Mouse (Mus musculus) forebrain, embryonic 10.5 days (tissue): ENCODE measurements around the gene Gnaz. TPM values are rescaled to one million over a fixed set of nuclear protein-coding genes. Genes with fewer than 3 reads are reported as not detected.
A peak's percentile ranks its signal among the peaks of the same experiment; 100 is the strongest.

ENCODE experiments used
- DNase-seq: peaks from one replicate; pipeline ENCODE4 v3.0.0-alpha.2; 2017; ENCODE audit warnings: low spot score; ENCODE audit errors: extremely low spot score
- H3K27ac ChIP-seq: fragments of 300-500 bp; sonication (generic); 2 replicates; pipeline ENCODE4 v1.5.1; 2016; ENCODE audit warnings: mild to moderate bottlenecking
- H3K27me3 ChIP-seq: fragments of 300-500 bp; sonication (generic); 2 replicates; pipeline ENCODE4 v1.6.1; 2016; ENCODE audit warnings: mild to moderate bottlenecking; ENCODE audit not compliant: poor library complexity, severe bottlenecking
- H3K36me3 ChIP-seq: fragments of 300-500 bp; sonication (generic); replicated peaks from 2 replicates; pipeline ENCODE4 v1.6.1; 2016; ENCODE audit warnings: mild to moderate bottlenecking, moderate library complexity
- H3K4me1 ChIP-seq: fragments of 300-500 bp; sonication (generic); 2 replicates; pipeline ENCODE4 v1.6.1; 2016
- H3K4me3 ChIP-seq: fragments of 300-500 bp; sonication (generic); 2 replicates; pipeline ENCODE4 v1.5.1; 2016; ENCODE audit warnings: mild to moderate bottlenecking, moderate library complexity
- H3K9me3 ChIP-seq: fragments of 300-500 bp; sonication (generic); 2 replicates; pipeline ENCODE4 v1.6.1; 2016; ENCODE audit warnings: mild to moderate bottlenecking, moderate library complexity
- WGBS: fragments of 180-500 bp; shearing (Covaris S2); methylation state at CpG from one replicate; pipeline ENCODE4 v1.1.7; 2016; 5-methylcytosine and 5-hydroxymethylcytosine counted together
- polyA plus RNA-seq: library from polyadenylated mRNA; unstranded; fragments of >200 nt; fragmentation: Nextera tagmentation; extraction: Ambion mirVana; gene quantifications from 2 replicates; pipeline ENCODE4 v1.2.1, GENCODE M21; 2016

Gnaz gene
- polyA plus RNA-seq, 1 experiment from 2014 or later = 5.2 TPM

DNA sequence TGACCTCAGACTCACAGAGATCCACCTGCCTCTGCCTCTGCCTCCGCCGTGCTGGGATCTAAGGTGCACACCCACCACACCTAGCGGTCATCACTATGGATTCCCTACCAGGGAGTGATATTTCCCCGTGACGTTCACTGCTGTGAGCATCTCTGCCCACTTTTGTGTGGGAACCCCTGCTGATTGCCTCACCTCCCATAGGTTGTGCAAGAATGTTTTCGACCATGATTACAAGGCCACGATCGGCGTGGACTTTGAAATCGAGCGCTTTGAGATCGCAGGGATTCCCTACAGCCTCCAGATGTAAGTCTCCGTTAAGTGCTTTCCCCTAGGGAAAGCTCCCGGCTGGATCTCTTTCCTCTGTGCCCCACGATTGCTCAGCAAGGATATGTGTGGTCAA, 78.9 kb downstream of the Gnaz start:
- Histone ChIP-seq H3K36me3 (peaks cover 47% of the 10 kb centered on the region), H3K27ac (no peak overlapping the region), H3K9me3 (no peaks in the 10 kb centered on the region), H3K4me3 (no peak overlapping the region), H3K27me3 (no peaks in the 10 kb centered on the region), H3K4me1 (peaks cover 4% of the 10 kb centered on the region)
- WGBS = 97% methylated on average over 15 of the region's 15 CpGs
- DNase-seq = no peak

GRCm38 (mm10) chr10:75048711-75049110, 81.7 kb downstream of the Gnaz start:
- Histone ChIP-seq H3K36me3 (peaks cover 37% of the 10 kb centered on the region), H3K4me1 (peaks cover 4% of the 10 kb centered on the region), H3K27ac (no peak overlapping the region), H3K4me3 (no peak overlapping the region), H3K27me3 (no peaks in the 10 kb centered on the region), H3K9me3 (no peaks in the 10 kb centered on the region)
- no peak for DNase-seq
- WGBS = 93% methylated on average over 7 of the region's 7 CpGs

- H3K4me3 ChIP-seq = no peak overlapping the region
- peaks cover 9% of the 10 kb centered on the region for H3K4me1 ChIP-seq
- WGBS = 97% methylated on average over 21 of the region's 21 CpGs
- no peak for DNase-seq
- no peaks in the 10 kb centered on the region for H3K9me3 ChIP-seq
- H3K36me3 ChIP-seq = peaks cover 20% of the 10 kb centered on the region
- no peaks in the 10 kb centered on the region for H3K27me3 ChIP-seq
- no peak overlapping the region for H3K27ac ChIP-seq
Observed at GRCm38 (mm10) chr10:75051364-75052074, 84.5 kb downstream of the Gnaz start.

DNA sequence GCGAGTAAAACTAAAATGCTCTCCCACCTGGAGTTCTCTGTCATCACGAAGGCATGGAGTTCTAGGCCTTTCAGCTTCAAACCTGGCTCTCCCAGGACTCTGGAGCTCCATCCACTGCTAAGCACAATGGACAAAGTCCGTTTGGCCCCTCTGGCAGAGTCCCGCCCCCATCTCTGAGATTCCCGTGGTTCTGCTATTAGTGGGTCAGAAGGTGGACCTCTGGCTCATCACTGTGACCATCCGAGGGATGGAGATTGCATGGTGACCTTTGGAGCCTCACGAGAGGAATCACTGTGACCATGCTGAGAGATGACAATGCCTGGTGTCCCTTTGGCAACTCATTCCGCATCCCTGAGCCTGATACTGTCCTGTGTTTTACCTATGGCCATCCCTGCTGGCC, 85.9 kb downstream of the Gnaz start:
- WGBS = 82% methylated on average over 8 of the region's 8 CpGs
- peaks cover 10% of the 10 kb centered on the region for H3K4me1 ChIP-seq
- no peak overlapping the region for H3K27ac ChIP-seq
- DNase-seq = no peak
- H3K4me3 ChIP-seq = no peak overlapping the region
- H3K36me3 ChIP-seq = peaks cover 11% of the 10 kb centered on the region
- H3K27me3 ChIP-seq = no peaks in the 10 kb centered on the region
- H3K9me3 ChIP-seq = no peaks in the 10 kb centered on the region

- 90% methylated on average over 4 of the region's 4 CpGs for WGBS
- DNase-seq = no peak
- H3K4me3 ChIP-seq = no peak overlapping the region
- no peaks in the 10 kb centered on the region for H3K27me3 ChIP-seq
- peaks cover 6% of the 10 kb centered on the region for H3K36me3 ChIP-seq
- H3K4me1 ChIP-seq = peaks cover 18% of the 10 kb centered on the region
- no peak overlapping the region for H3K27ac ChIP-seq
- no peaks in the 10 kb centered on the region for H3K9me3 ChIP-seq
Observed at GRCm38 (mm10) chr10:75053655-75054054, 86.7 kb downstream of the Gnaz start.

DNA sequence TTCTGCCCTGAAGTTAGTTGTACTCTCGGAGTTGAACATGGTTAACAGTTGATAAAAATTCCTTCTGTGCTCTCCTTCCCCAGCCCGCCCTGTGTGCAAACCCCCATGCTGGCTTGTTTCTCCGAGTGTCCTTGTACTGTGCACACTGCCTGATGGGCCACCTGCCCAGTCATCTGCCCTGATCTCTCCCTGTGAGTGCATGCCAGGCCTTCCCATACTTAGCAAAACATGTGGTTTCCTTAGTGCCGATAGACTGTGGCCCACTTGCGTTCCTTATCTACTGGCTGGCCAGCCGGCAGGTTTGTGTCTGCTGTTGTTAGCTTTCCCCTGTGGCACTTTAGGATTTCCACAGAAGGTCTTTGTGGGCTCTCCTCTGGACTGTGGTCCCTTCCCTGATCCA, 87.1 kb downstream of the Gnaz start:
- peaks cover 23% of the 10 kb centered on the region for H3K4me1 ChIP-seq
- H3K4me3 ChIP-seq = no peak overlapping the region
- WGBS = 92% methylated on average over 6 of the region's 6 CpGs
- H3K27ac ChIP-seq = no peak overlapping the region
- H3K9me3 ChIP-seq = no peaks in the 10 kb centered on the region
- 0 out of 2 replicates have a peak, but pooled peaks cover 1% of the 10 kb centered on the region for H3K36me3 ChIP-seq
- H3K27me3 ChIP-seq = no peaks in the 10 kb centered on the region
- DNase-seq = no peak

- peaks cover 35% of the 10 kb centered on the region for H3K4me1 ChIP-seq
Observed at GRCm38 (mm10) chr10:75055672-75056071, 88.7 kb downstream of the Gnaz start.

GRCm38 (mm10) chr10:75056255-75056654, 89.3 kb downstream of the Gnaz start:
- H3K27ac ChIP-seq = no peak overlapping the region
- WGBS = 7% methylated on average over 4 of the region's 4 CpGs
- no peak for DNase-seq

More at GRCm38 (mm10) chr10:75055672-75056071, 88.7 kb downstream of the Gnaz start:
- Histone ChIP-seq H3K27me3 (no peaks in the 10 kb centered on the region), H3K4me3 (no peak overlapping the region), H3K36me3 (no peaks in the 10 kb centered on the region), H3K9me3 (no peaks in the 10 kb centered on the region), H3K27ac (no peak overlapping the region)
- DNase-seq = no peak
- 78% methylated on average over 5 of the region's 5 CpGs for WGBS

GRCm38 (mm10) chr10:75058336-75058735, 91.4 kb downstream of the Gnaz start:
- Histone ChIP-seq H3K4me3 (no peak overlapping the region), H3K27me3 (peaks cover 19% of the 10 kb centered on the region), H3K9me3 (no peaks in the 10 kb centered on the region), H3K36me3 (no peaks in the 10 kb centered on the region), H3K4me1 (peaks cover 62% of the 10 kb centered on the region), H3K27ac (no peak overlapping the region)
- DNase-seq = no peak
- WGBS = 87% methylated on average over 8 of the region's 8 CpGs

More at GRCm38 (mm10) chr10:75056255-75056654, 89.3 kb downstream of the Gnaz start:
- Histone ChIP-seq H3K36me3 (no peaks in the 10 kb centered on the region), H3K4me3 (no peak overlapping the region), H3K4me1 (peaks cover 41% of the 10 kb centered on the region), H3K9me3 (no peaks in the 10 kb centered on the region), H3K27me3 (0 out of 2 replicates have a peak, but pooled peaks cover under 1% of the 10 kb centered on the region)

GRCm38 (mm10) chr10:75058761-75059395, 91.9 kb downstream of the Gnaz start:
- peaks cover 67% of the 10 kb centered on the region for H3K4me1 ChIP-seq
- no peak for DNase-seq

GRCm38 (mm10) chr10:75059396-75059795, 92.4 kb downstream of the Gnaz start:
- 0 out of 2 replicates have a peak overlapping the region, but pooled peaks have one; percentile 25 for H3K27ac ChIP-seq
- peaks cover 19% of the 10 kb centered on the region for H3K27me3 ChIP-seq
- no peaks in the 10 kb centered on the region for H3K9me3 ChIP-seq
- DNase-seq = peak; percentile 60
- under 1% methylated on average over 11 of the region's 11 CpGs for WGBS
- peaks cover 9% of the 10 kb centered on the region for H3K36me3 ChIP-seq
- H3K4me1 ChIP-seq = peaks cover 73% of the 10 kb centered on the region
- H3K4me3 ChIP-seq = peak overlapping the region; percentile 88

More at GRCm38 (mm10) chr10:75058761-75059395, 91.9 kb downstream of the Gnaz start:
- Histone ChIP-seq H3K36me3 (peaks cover 4% of the 10 kb centered on the region; the same call in 1 of the 2 replicates), H3K27ac (0 out of 2 replicates have a peak overlapping the region, but pooled peaks have one; percentile 25), H3K27me3 (peaks cover 19% of the 10 kb centered on the region), H3K9me3 (no peaks in the 10 kb centered on the region), H3K4me3 (peak overlapping the region; percentile 88)
- 19% methylated on average over 9 of the region's 9 CpGs for WGBS

GRCm38 (mm10) chr10:75060217-75060842, 93.4 kb downstream of the Gnaz start, which contains the start of gene Bcr:
Gene Bcr, plus strand, starts transcription at chr10:75060592.
- H3K36me3 ChIP-seq = peaks cover 18% of the 10 kb centered on the region
- H3K4me3 ChIP-seq = peak within 1 kb of the TSS; percentile 88
- peak; percentile 76 for DNase-seq
- H3K27ac ChIP-seq = peak within 1 kb of the TSS; percentile 91
- peaks cover 19% of the 10 kb centered on the region for H3K27me3 ChIP-seq
- WGBS = 1% methylated on average over 55 of the region's 73 CpGs
- no peaks in the 10 kb centered on the region for H3K9me3 ChIP-seq
- peaks cover 82% of the 10 kb centered on the region for H3K4me1 ChIP-seq
